Mouse (Mus musculus): ENCODE measurements around the gene Chmp2b. TPM values are rescaled to one million over a fixed set of nuclear protein-coding genes. Genes with fewer than 3 reads are reported as not detected.
A peak's percentile ranks its signal among the peaks of the same experiment; 100 is the strongest.

The Chmp2b gene
- polyA plus RNA-seq, 1 experiment from 2014 or later = 108 TPM

- H3K4me3 ChIP-seq (ENCODE audit: low read depth, low read length) = no peak overlapping the region
- H3K36me3 ChIP-seq (ENCODE audit: control insufficient read depth, insufficient read depth, low read length) = no peaks in the 10 kb centered on the region
- H3K4me2 ChIP-seq (ENCODE audit: low read length) = no peak overlapping the region
- no peak for DNase-seq (ENCODE audit: low spot score)
- 0 out of 2 replicates have a peak, but pooled peaks cover 3% of the 10 kb centered on the region for H3K4me1 ChIP-seq (replicated peaks; ENCODE audit: control insufficient read depth, insufficient read depth, low read length)
- ATAC-seq (replicated peaks; ENCODE audit: low FRiP score, low TSS enrichment, low read depth) = no peak
- no peaks in the 10 kb centered on the region for H3K27me3 ChIP-seq (replicated peaks; ENCODE audit: control insufficient read depth, insufficient read depth, low read length)
- H3K9ac ChIP-seq (ENCODE audit: low read length) = no peak overlapping the region
- no peaks in the 10 kb centered on the region for H3K9me3 ChIP-seq (ENCODE audit: control insufficient read depth, low read length)
- 50% methylated on average over 8 of the region's 8 CpGs for WGBS
- 0 out of 2 replicates have a peak overlapping the region, but pooled peaks have one; percentile 16 for H3K27ac ChIP-seq (ENCODE audit: low read depth)
Observed at GRCm38 (mm10) chr16:65564306-65564705, 1.8 kb upstream of the Chmp2b start.

GRCm38 (mm10) chr16:65562864-65563206 lies 309 bp upstream of the Chmp2b start:
- H3K36me3 ChIP-seq (ENCODE audit: control insufficient read depth, insufficient read depth, low read length) = no peaks in the 10 kb centered on the region
- no peak for DNase-seq (ENCODE audit: low spot score)
- H3K4me1 ChIP-seq (replicated peaks; ENCODE audit: control insufficient read depth, insufficient read depth, low read length) = 0 out of 2 replicates have a peak, but pooled peaks cover 3% of the 10 kb centered on the region
- peak overlapping the region; percentile 91 for H3K9ac ChIP-seq (ENCODE audit: low read length)
- H3K27me3 ChIP-seq (replicated peaks; ENCODE audit: control insufficient read depth, insufficient read depth, low read length) = no peaks in the 10 kb centered on the region
- H3K4me3 ChIP-seq (ENCODE audit: low read depth, low read length) = peak overlapping the region; percentile 94
- H3K4me2 ChIP-seq (ENCODE audit: low read length) = peak overlapping the region; percentile 69
- H3K9me3 ChIP-seq (ENCODE audit: control insufficient read depth, low read length) = no peaks in the 10 kb centered on the region
- 2% methylated on average over 10 of the region's 10 CpGs for WGBS
- peak; percentile 56 for ATAC-seq (replicated peaks; ENCODE audit: low FRiP score, low TSS enrichment, low read depth)
- no peak overlapping the region for H3K27ac ChIP-seq (ENCODE audit: low read depth)

- WGBS = 12% methylated on average over 8 of the region's 8 CpGs
Observed at GRCm38 (mm10) chr16:65560996-65561962, 1.2 kb downstream of the Chmp2b start.

GRCm38 (mm10) chr16:65559591-65559990 lies 2.9 kb downstream of the Chmp2b start:
- WGBS = 64% methylated on average over 2 of the region's 2 CpGs
- DNase-seq (ENCODE audit: low spot score) (peak; percentile 55), ATAC-seq (replicated peaks; ENCODE audit: low FRiP score, low TSS enrichment, low read depth) (peak; percentile 57)
- H3K4me3 ChIP-seq (ENCODE audit: low read depth, low read length) = 0 out of 2 replicates have a peak overlapping the region, but pooled peaks have one; percentile 1
- no peak overlapping the region for H3K27ac ChIP-seq (ENCODE audit: low read depth)
- no peaks in the 10 kb centered on the region for H3K9me3 ChIP-seq (ENCODE audit: control insufficient read depth, low read length)
- H3K4me1 ChIP-seq (replicated peaks; ENCODE audit: control insufficient read depth, insufficient read depth, low read length) = 0 out of 2 replicates have a peak, but pooled peaks cover 3% of the 10 kb centered on the region
- H3K4me2 ChIP-seq (ENCODE audit: low read length) = no peak overlapping the region
- H3K9ac ChIP-seq (ENCODE audit: low read length) = no peak overlapping the region
- no peaks in the 10 kb centered on the region for H3K27me3 ChIP-seq (replicated peaks; ENCODE audit: control insufficient read depth, insufficient read depth, low read length)
- no peaks in the 10 kb centered on the region for H3K36me3 ChIP-seq (ENCODE audit: control insufficient read depth, insufficient read depth, low read length)

More at GRCm38 (mm10) chr16:65560996-65561962, 1.2 kb downstream of the Chmp2b start:
- Histone ChIP-seq H3K27ac (ENCODE audit: low read depth) (peak overlapping the region; percentile 47; the same call in 1 of the 2 replicates), H3K9ac (ENCODE audit: low read length) (peak overlapping the region; percentile 91), H3K4me1 (replicated peaks; ENCODE audit: control insufficient read depth, insufficient read depth, low read length) (0 out of 2 replicates have a peak, but pooled peaks cover 3% of the 10 kb centered on the region), H3K36me3 (ENCODE audit: control insufficient read depth, insufficient read depth, low read length) (no peaks in the 10 kb centered on the region), H3K4me3 (ENCODE audit: low read depth, low read length) (peak overlapping the region; percentile 94), H3K9me3 (ENCODE audit: control insufficient read depth, low read length) (no peaks in the 10 kb centered on the region), H3K4me2 (ENCODE audit: low read length) (peak overlapping the region; percentile 69), H3K27me3 (replicated peaks; ENCODE audit: control insufficient read depth, insufficient read depth, low read length) (no peaks in the 10 kb centered on the region)
- ATAC-seq (replicated peaks; ENCODE audit: low FRiP score, low TSS enrichment, low read depth) = no peak
- peak; percentile 57 for DNase-seq (ENCODE audit: low spot score)

GRCm38 (mm10) chr16:65557369-65557768 lies 5.2 kb downstream of the Chmp2b start:
- H3K4me1 ChIP-seq (replicated peaks; ENCODE audit: control insufficient read depth, insufficient read depth, low read length) = 0 out of 2 replicates have a peak, but pooled peaks cover 3% of the 10 kb centered on the region
- 75% methylated on average over 5 of the region's 5 CpGs for WGBS
- ATAC-seq (replicated peaks; ENCODE audit: low FRiP score, low TSS enrichment, low read depth) = no peak
- no peaks in the 10 kb centered on the region for H3K9me3 ChIP-seq (ENCODE audit: control insufficient read depth, low read length)
- no peak overlapping the region for H3K9ac ChIP-seq (ENCODE audit: low read length)
- no peak overlapping the region for H3K4me3 ChIP-seq (ENCODE audit: low read depth, low read length)
- no peak for DNase-seq (ENCODE audit: low spot score)
- no peak overlapping the region for H3K27ac ChIP-seq (ENCODE audit: low read depth)
- no peaks in the 10 kb centered on the region for H3K27me3 ChIP-seq (replicated peaks; ENCODE audit: control insufficient read depth, insufficient read depth, low read length)
- no peak overlapping the region for H3K4me2 ChIP-seq (ENCODE audit: low read length)
- no peaks in the 10 kb centered on the region for H3K36me3 ChIP-seq (ENCODE audit: control insufficient read depth, insufficient read depth, low read length)

GRCm38 (mm10) chr16:65554267-65554666 lies 8.3 kb downstream of the Chmp2b start:
- Histone ChIP-seq H3K9ac (ENCODE audit: low read length) (no peak overlapping the region), H3K36me3 (ENCODE audit: control insufficient read depth, insufficient read depth, low read length) (0 out of 2 replicates have a peak, but pooled peaks cover 3% of the 10 kb centered on the region), H3K9me3 (ENCODE audit: control insufficient read depth, low read length) (no peaks in the 10 kb centered on the region), H3K4me3 (ENCODE audit: low read depth, low read length) (no peak overlapping the region), H3K4me2 (ENCODE audit: low read length) (no peak overlapping the region), H3K27me3 (replicated peaks; ENCODE audit: control insufficient read depth, insufficient read depth, low read length) (no peaks in the 10 kb centered on the region), H3K4me1 (replicated peaks; ENCODE audit: control insufficient read depth, insufficient read depth, low read length) (no peaks in the 10 kb centered on the region), H3K27ac (ENCODE audit: low read depth) (no peak overlapping the region)
- no peak for ATAC-seq (replicated peaks; ENCODE audit: low FRiP score, low TSS enrichment, low read depth)
- DNase-seq (ENCODE audit: low spot score) = no peak
- 87% methylated on average over 5 of the region's 5 CpGs for WGBS

GRCm38 (mm10) chr16:65550814-65551213 lies 11.7 kb downstream of the Chmp2b start:
- ATAC-seq (replicated peaks; ENCODE audit: low FRiP score, low TSS enrichment, low read depth) = no peak
- WGBS = 88% methylated on average over 13 of the region's 13 CpGs
- H3K27ac ChIP-seq (ENCODE audit: low read depth) = no peak overlapping the region

GRCm38 (mm10) chr16:65548960-65549359 lies 13.6 kb downstream of the Chmp2b start:
- no peak overlapping the region for H3K9ac ChIP-seq (ENCODE audit: low read length)
- no peak for ATAC-seq (replicated peaks; ENCODE audit: low FRiP score, low TSS enrichment, low read depth)
- 74% methylated on average over 7 of the region's 7 CpGs for WGBS

More at GRCm38 (mm10) chr16:65550814-65551213, 11.7 kb downstream of the Chmp2b start:
- H3K4me1 ChIP-seq (replicated peaks; ENCODE audit: control insufficient read depth, insufficient read depth, low read length) = no peaks in the 10 kb centered on the region; the same call in 1 of the 2 replicates
- no peaks in the 10 kb centered on the region for H3K9me3 ChIP-seq (ENCODE audit: control insufficient read depth, low read length)
- no peak for DNase-seq (ENCODE audit: low spot score)
- no peaks in the 10 kb centered on the region for H3K27me3 ChIP-seq (replicated peaks; ENCODE audit: control insufficient read depth, insufficient read depth, low read length)
- H3K4me2 ChIP-seq (ENCODE audit: low read length) = no peak overlapping the region
- H3K36me3 ChIP-seq (ENCODE audit: control insufficient read depth, insufficient read depth, low read length) = peaks cover 11% of the 10 kb centered on the region
- no peak overlapping the region for H3K4me3 ChIP-seq (ENCODE audit: low read depth, low read length)
- no peak overlapping the region for H3K9ac ChIP-seq (ENCODE audit: low read length)

More at GRCm38 (mm10) chr16:65548960-65549359, 13.6 kb downstream of the Chmp2b start:
- peaks cover 22% of the 10 kb centered on the region for H3K36me3 ChIP-seq (ENCODE audit: control insufficient read depth, insufficient read depth, low read length)
- no peak for DNase-seq (ENCODE audit: low spot score)
- no peaks in the 10 kb centered on the region for H3K27me3 ChIP-seq (replicated peaks; ENCODE audit: control insufficient read depth, insufficient read depth, low read length)
- H3K27ac ChIP-seq (ENCODE audit: low read depth) = no peak overlapping the region
- H3K4me1 ChIP-seq (replicated peaks; ENCODE audit: control insufficient read depth, insufficient read depth, low read length) = no peaks in the 10 kb centered on the region; the same call in 1 of the 2 replicates
- no peaks in the 10 kb centered on the region for H3K9me3 ChIP-seq (ENCODE audit: control insufficient read depth, low read length)
- H3K4me3 ChIP-seq (ENCODE audit: low read depth, low read length) = no peak overlapping the region
- H3K4me2 ChIP-seq (ENCODE audit: low read length) = no peak overlapping the region

Measured in intestine, embryonic 14.5 days (tissue).